Mouse (Mus musculus) thymus, adult 2 months (tissue): ENCODE results near the gene Acsm3. TPM values are rescaled to one million over a fixed set of nuclear protein-coding genes. Genes with fewer than 3 reads are reported as not detected.

Source experiments
- DNase-seq: peaks from one replicate; pipeline ENCODE4 v3.0.0; 2021
- H3K27ac ChIP-seq: fragments of 200-500 bp; 2 replicates; pipeline ENCODE4 v1.5.1; 2012; ENCODE audit warnings: low read length, control low read depth; ENCODE audit not compliant: control insufficient read depth, insufficient read depth
- H3K27me3 ChIP-seq: fragments of 200-500 bp; 2 replicates; pipeline ENCODE4 v1.6.1; 2012; ENCODE audit warnings: mild to moderate bottlenecking, low read length, moderate library complexity, mixed read lengths; ENCODE audit not compliant: control insufficient read depth, insufficient read depth
- H3K36me3 ChIP-seq: fragments of 200-500 bp; 2 replicates; pipeline ENCODE4 v1.6.1; 2012; ENCODE audit warnings: mild to moderate bottlenecking, low read length, moderate library complexity; ENCODE audit not compliant: control insufficient read depth, insufficient read depth
- H3K4me1 ChIP-seq: fragments of 200-500 bp; replicated peaks from 2 replicates; pipeline ENCODE4 v1.6.1; 2012; ENCODE audit warnings: low read length; ENCODE audit not compliant: control insufficient read depth, insufficient read depth
- H3K4me3 ChIP-seq: fragments of 200-500 bp; 2 replicates; pipeline ENCODE4 v1.5.1; 2012; ENCODE audit warnings: mild to moderate bottlenecking, low read length, control low read depth, moderate library complexity; ENCODE audit not compliant: control insufficient read depth, insufficient read depth
- CTCF ChIP-seq: fragments of 200-500 bp; IDR thresholded peaks from 2 replicates; pipeline ENCODE4 v1.5.1; 2012; ENCODE audit warnings: mild to moderate bottlenecking, control low read depth, low read length, moderate library complexity, borderline replicate concordance; ENCODE audit not compliant: control insufficient read depth, poor library complexity, insufficient read depth; ENCODE audit errors: extremely low read depth
- POLR2A ChIP-seq: fragments of 200-500 bp; IDR thresholded peaks from 2 replicates; pipeline ENCODE4 v1.6.1; 2012; ENCODE audit warnings: mild to moderate bottlenecking, low read length, control low read depth, moderate library complexity; ENCODE audit not compliant: control insufficient read depth, poor library complexity, insufficient read depth; ENCODE audit errors: extremely low read depth
- WGBS: fragments of 180-500 bp; shearing (Covaris S2); methylation state at CpG from one replicate; pipeline ENCODE4 v1.1.7; 2018; 5-methylcytosine and 5-hydroxymethylcytosine counted together
- polyA plus RNA-seq: library from polyadenylated mRNA; depleted of rRNA; stranded (reverse); fragments of >200 nt; gene quantifications from 2 replicates; pipeline ENCODE4 v1.2.3, GENCODE M21; 2012

Gene Acsm3
- polyA plus RNA-seq, 1 experiment: 0.89 TPM

- Histone ChIP-seq H3K36me3 (no peaks in the 10 kb centered on the region), H3K27ac (no peak overlapping the region), H3K4me3 (no peak overlapping the region), H3K27me3 (no peaks in the 10 kb centered on the region), H3K4me1 (no peaks in the 10 kb centered on the region)
- no peak for TF ChIP-seq POLR2A
- no peak for TF ChIP-seq CTCF
- no peak for DNase-seq
- 89% methylated on average over 6 of the region's 6 CpGs for WGBS
These were observed 6.3 kb downstream of the Acsm3 start for GRCm38 (mm10) chr7:119766996-119767395.

GRCm38 (mm10) chr7:119769895-119770294 is 9.2 kb downstream of the Acsm3 start:
- TF ChIP-seq POLR2A (no peak), CTCF (no peak)
- Histone ChIP-seq H3K4me1 (no peaks in the 10 kb centered on the region), H3K27ac (no peak overlapping the region), H3K27me3 (no peaks in the 10 kb centered on the region), H3K36me3 (no peaks in the 10 kb centered on the region), H3K4me3 (no peak overlapping the region)
- 96% methylated on average over 8 of the region's 8 CpGs for WGBS
- no peak for DNase-seq

- TF ChIP-seq CTCF (no peak), POLR2A (no peak)
- Histone ChIP-seq H3K4me3 (no peak overlapping the region), H3K36me3 (peaks cover 23% of the 10 kb centered on the region), H3K27me3 (no peaks in the 10 kb centered on the region), H3K4me1 (no peaks in the 10 kb centered on the region), H3K27ac (no peak overlapping the region)
- 100% methylated on average over 2 of the region's 2 CpGs for WGBS
- DNase-seq: no peak
These were observed 22.7 kb downstream of the Acsm3 start for GRCm38 (mm10) chr7:119783453-119783852.

- Histone ChIP-seq H3K4me1 (no peaks in the 10 kb centered on the region), H3K27ac (no peak overlapping the region), H3K27me3 (no peaks in the 10 kb centered on the region), H3K36me3 (peaks cover 28% of the 10 kb centered on the region), H3K4me3 (no peak overlapping the region)
- 97% methylated on average over 5 of the region's 5 CpGs for WGBS
- DNase-seq: no peak
- TF ChIP-seq POLR2A (no peak), CTCF (no peak)
These were observed 24.2 kb downstream of the Acsm3 start for GRCm38 (mm10) chr7:119784908-119785307.

- TF ChIP-seq POLR2A (no peak), CTCF (no peak)
- DNase-seq: no peak
- no peak overlapping the region for H3K4me3 ChIP-seq
- no peaks in the 10 kb centered on the region for H3K27me3 ChIP-seq
- H3K27ac ChIP-seq: no peak overlapping the region
- WGBS: 94% methylated on average over 3 of the region's 3 CpGs
- H3K4me1 ChIP-seq: no peaks in the 10 kb centered on the region
- peaks cover 29% of the 10 kb centered on the region for H3K36me3 ChIP-seq
These were observed 28.3 kb downstream of the Acsm3 start for GRCm38 (mm10) chr7:119789024-119789423.

- DNase-seq: peak; percentile 89
- Histone ChIP-seq H3K27me3 (no peaks in the 10 kb centered on the region), H3K36me3 (peaks cover 6% of the 10 kb centered on the region; the same call in 1 of the 2 replicates), H3K4me3 (peak within 1 kb of the TSS; percentile 94), H3K4me1 (peaks cover 3% of the 10 kb centered on the region), H3K27ac (peak within 1 kb of the TSS; percentile 14; the same call in 1 of the 2 replicates)
- WGBS: under 1% methylated on average over 53 of the region's 53 CpGs
- no peak for TF ChIP-seq CTCF
- TF ChIP-seq POLR2A: peak; percentile 46
These were observed 33.0 kb downstream of the Acsm3 start, which contains the start of the genes Rexo5 and Eri2 for GRCm38 (mm10) chr7:119793586-119794250. Gene Rexo5, plus strand, starts transcription at chr7:119794006. Gene Eri2, minus strand, starts transcription at chr7:119794058.
